8 mouse cellular contexts compared by ENCODE assay signal in genomic region chr3:28263948-28264840, GRCm38 (mm10). TPM values are rescaled to one million over a fixed set of nuclear protein-coding genes. Genes with fewer than 3 reads are reported as not detected.
DNase-seq lines count a peak whose midpoint lies in the region; ATAC-seq and TF ChIP-seq lines count a peak whose summit lies in the region.

No protein-coding gene starts in this region.

- no peaks in the 10 kb centered on the region for H3K27me3 ChIP-seq in lung, embryonic 16.5 days (ENCODE audit: control insufficient read depth, insufficient read depth, low read depth, low read length)

- WGBS in lung, embryonic 16.5 days = 4% methylated on average over 26 of the region's 26 CpGs

- TF ChIP-seq POLR2A in embryonic fibroblast, embryonic 13.5 days (IDR thresholded peaks at IDR 0.05; ENCODE audit: low read depth, low read length) = no peak

- peak overlapping the region; percentile 71 to 73 for H3K4me3 ChIP-seq in ES-E14 (ENCODE audit: insufficient read depth in 1 of 2, low read depth in 1 of 2, low read length in 2 of 2, poor library complexity in 1 of 2, severe bottlenecking in 1 of 2)
- peak overlapping the region; percentile 50 for H3K4me3 ChIP-seq in embryonic fibroblast, embryonic 13.5 days (ENCODE audit: insufficient read depth, low read length)
- peak overlapping the region; percentile 66 for H3K4me3 ChIP-seq in lung, embryonic 16.5 days (ENCODE audit: low read length)

- peak overlapping the region; percentile 87 for H3K4me2 ChIP-seq in lung, embryonic 16.5 days (ENCODE audit: low read depth, low read length)

- H3K27ac ChIP-seq in ES-E14 (ENCODE audit: insufficient read depth, low read depth, low read length, poor library complexity, severe bottlenecking) = no peak overlapping the region
- H3K27ac ChIP-seq in embryonic fibroblast, embryonic 13.5 days (ENCODE audit: insufficient read depth, low read length) = no peak overlapping the region
- no peak overlapping the region for H3K27ac ChIP-seq in lung, embryonic 16.5 days (ENCODE audit: low read length)

- no peaks in the 10 kb centered on the region for H3K36me3 ChIP-seq in ES-E14 (ENCODE audit: control insufficient read depth, insufficient read depth, low read length, poor library complexity, severe bottlenecking)
- H3K36me3 ChIP-seq in lung, embryonic 16.5 days (ENCODE audit: control insufficient read depth, insufficient read depth, low read length) = no peaks in the 10 kb centered on the region

- intact Hi-C loops in heart, postnatal 10 days (cut with DNase I) = loop anchor here (5.0 kb wide), 3 partner anchors 97 to 288 kb away; no protein-coding TSS in a partner anchor

- H3K9ac ChIP-seq in ES-E14 (ENCODE audit: insufficient read depth, low read depth, low read length, poor library complexity, severe bottlenecking) = peak overlapping the region; percentile 64; the same call in 1 of the 2 replicates
- peak overlapping the region; percentile 74 for H3K9ac ChIP-seq in lung, embryonic 16.5 days (ENCODE audit: low read length)

- no peak for ATAC-seq in lung, embryonic 16.5 days (ENCODE audit: low read depth)

- in situ Hi-C loops in ES-E14 (cut with MboI; ENCODE audit: low sequenced_read_pairs in 2 of 2, unreplicated experiment in 2 of 2) = no loop called here

- no peaks in the 10 kb centered on the region for H3K9me3 ChIP-seq in ES-E14 (ENCODE audit: control insufficient read depth, insufficient read depth, low read depth, low read length)
- H3K9me3 ChIP-seq in lung, embryonic 16.5 days (ENCODE audit: control insufficient read depth, low read length) = no peaks in the 10 kb centered on the region

- no peak for TF ChIP-seq CTCF in embryonic fibroblast, embryonic 13.5 days (IDR thresholded peaks at IDR 0.05; ENCODE audit: borderline replicate concordance, insufficient read depth, low read length)

- H3K4me1 ChIP-seq in ES-E14 (ENCODE audit: control insufficient read depth in 2 of 2, insufficient read depth in 2 of 2, low read length in 2 of 2, poor library complexity in 1 of 2) = peaks cover 7 to 14% of the 10 kb centered on the region in 2 experiments; a peak in 2 of 4 replicates
- H3K4me1 ChIP-seq in embryonic fibroblast, embryonic 13.5 days (ENCODE audit: control insufficient read depth, insufficient read depth, low read length) = no peaks in the 10 kb centered on the region
- peaks cover 15% of the 10 kb centered on the region for H3K4me1 ChIP-seq in lung, embryonic 16.5 days (replicated peaks; ENCODE audit: control insufficient read depth, insufficient read depth, low read length)

- DNase-seq in ES-E14 (ENCODE audit: low read depth, low spot score) = peak; percentile 17
- peak; percentile 16 to 37 for DNase-seq in adrenal gland, postnatal 36 days
- DNase-seq in heart, postnatal 10 days = peak; percentile 53
- DNase-seq in layer of hippocampus, adult 9-10 months (ENCODE audit: low spot score) = peak; percentile 31
- peak; percentile 23 for DNase-seq in retina, adult 2 months (ENCODE audit: low read depth, low spot score)
- peak; percentile 20 for DNase-seq in yolk sac, embryonic 10.5 days (ENCODE audit: low spot score)

TF ChIP-seq in ES-E14, 5 proteins besides CTCF, POLR2A, EP300 and RAD21:
- TF ChIP-seq HCFC1 (IDR thresholded peaks at IDR 0.05; ENCODE audit: borderline replicate concordance, insufficient read depth, low read length) = no peak
- no peak for TF ChIP-seq CHD2 (IDR thresholded peaks at IDR 0.05; ENCODE audit: low read depth, low read length)
- no peak for TF ChIP-seq ZNF384 (IDR thresholded peaks at IDR 0.05; ENCODE audit: low read depth, low read length)
- no peak for TF ChIP-seq MAFK (IDR thresholded peaks at IDR 0.05; ENCODE audit: insufficient read depth, low read depth, low read length)
- TF ChIP-seq ZC3H11A (IDR thresholded peaks at IDR 0.05; ENCODE audit: borderline replicate concordance, low read depth, low read length) = no peak

RNA-seq across cellular contexts. Expression of gene Tnik, which starts 1.2 kb away (rescaled TPM):
- total RNA-seq in ES-E14 (2012; rRNA removed) = 2.6 and 2.7 TPM in 2 replicates
- total RNA-seq in adrenal gland, postnatal 36 days (2021) = 10 to 100 TPM; 10.6 to 17.0 TPM
- 17.6 and 24.0 TPM in 2 replicates for polyA plus RNA-seq in embryonic fibroblast, embryonic 13.5 days (2011; ENCODE audit: insufficient read length, low read depth, missing spikeins)
- total RNA-seq in heart, postnatal 10 days (2021) = 10 to 100 TPM; 27.5 to 36.7 TPM
- polyA plus RNA-seq in lung, embryonic 16.5 days (2015; fragmentation: Nextera tagmentation; extraction: Ambion mirVana) = 10.4 and 11.1 TPM in 2 replicates
